Mouse (Mus musculus) right cerebral cortex, adult 18-20 months (tissue): ENCODE results near the gene Tmem169.

Experiments used
- DNase-seq: peaks from one replicate; pipeline ENCODE4 v3.0.0; 2022; ENCODE audit warnings: mixed read lengths

Gene Tmem169

DNA sequence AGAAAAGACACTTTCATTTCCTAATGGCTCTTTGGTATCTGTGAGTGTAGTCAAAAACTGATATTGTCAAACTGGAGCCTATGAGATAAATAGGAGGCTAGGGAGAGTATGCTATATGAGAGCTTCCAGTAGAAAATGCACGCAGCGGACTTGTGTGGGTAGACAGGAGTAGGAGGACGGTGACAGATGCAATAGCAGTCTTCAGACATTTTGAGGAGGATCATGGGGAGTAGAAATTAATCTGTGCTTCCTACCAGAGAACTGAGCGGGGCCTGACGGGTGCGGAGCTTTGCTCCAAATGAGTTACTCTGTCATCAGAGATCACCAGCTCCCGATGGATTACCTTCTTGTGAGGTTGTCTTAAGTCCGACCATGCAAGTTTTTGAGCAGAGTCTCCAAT, 52.6 kb downstream of the Tmem169 start:
- DNase-seq, result peak; percentile 67

DNA sequence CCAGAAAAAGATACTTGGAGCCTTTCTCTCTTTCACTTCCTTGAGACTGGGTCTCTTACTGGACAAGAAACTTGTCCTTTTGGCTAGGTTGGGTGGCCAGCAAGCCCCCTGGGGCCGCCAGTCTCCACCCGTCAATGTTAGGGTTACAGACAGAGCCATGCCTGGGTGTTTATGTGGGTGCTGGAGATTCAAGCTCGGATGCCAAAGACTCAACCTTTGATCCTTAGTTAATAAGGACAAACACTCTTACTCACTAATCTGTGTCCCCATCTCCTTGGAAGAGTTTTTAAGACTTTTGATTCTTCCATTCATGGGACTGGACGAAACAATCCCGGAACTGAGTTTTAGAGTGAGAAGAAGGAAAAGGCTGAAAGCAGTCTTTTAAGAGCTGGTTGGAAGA, 54.2 kb downstream of the Tmem169 start:
- DNase-seq, result no peak

DNA sequence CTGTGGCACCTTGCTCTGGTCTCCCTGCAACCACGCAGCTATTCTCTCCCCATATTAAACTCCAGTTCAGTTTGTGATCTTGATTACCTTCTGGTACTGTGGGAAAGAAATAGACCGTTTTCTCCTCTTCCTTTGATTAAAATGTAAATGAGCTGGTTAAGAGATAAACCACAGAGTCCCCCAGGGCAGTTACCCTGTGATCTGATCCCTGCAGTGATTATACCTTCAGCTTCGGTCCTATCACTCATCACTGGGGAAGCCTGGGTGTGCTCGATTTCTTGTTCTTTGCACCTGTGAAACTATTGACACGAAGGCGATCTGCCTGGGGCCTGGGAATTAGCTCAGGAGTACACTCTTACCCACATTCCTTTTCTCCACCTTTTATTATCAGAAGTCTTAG, 63.7 kb downstream of the Tmem169 start:
- no peak for DNase-seq
